Mouse (Mus musculus): ENCODE measurements at regions not wholly inside any gene's neighbourhood (a gene's known extent, or its start where the extent isn't known, plus 50 kb on each side); places are given as distances from the start of the nearest gene placed in this dataset.

DNA sequence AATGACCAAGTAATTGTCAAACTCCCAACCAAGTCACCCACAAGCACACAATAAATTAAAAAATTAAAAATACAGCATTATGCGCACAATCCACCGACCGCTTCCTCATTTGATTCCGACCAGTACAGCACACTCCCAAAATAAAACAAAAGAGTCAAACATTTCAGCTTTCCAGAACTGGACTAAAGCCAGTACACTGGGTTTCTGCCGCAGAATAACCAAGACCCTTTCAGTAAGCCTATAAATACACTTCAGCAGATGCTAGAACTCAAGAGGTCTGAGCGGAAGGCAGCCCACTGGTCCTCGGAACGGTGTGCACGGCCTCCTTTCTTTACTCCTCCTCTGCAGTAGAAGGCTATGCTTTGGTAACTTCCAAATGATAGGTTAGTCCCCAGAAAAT is 98.2 kb upstream of the Selenok start:
- no peak for DNase-seq (ENCODE audit: low read depth, low spot score)

DNA sequence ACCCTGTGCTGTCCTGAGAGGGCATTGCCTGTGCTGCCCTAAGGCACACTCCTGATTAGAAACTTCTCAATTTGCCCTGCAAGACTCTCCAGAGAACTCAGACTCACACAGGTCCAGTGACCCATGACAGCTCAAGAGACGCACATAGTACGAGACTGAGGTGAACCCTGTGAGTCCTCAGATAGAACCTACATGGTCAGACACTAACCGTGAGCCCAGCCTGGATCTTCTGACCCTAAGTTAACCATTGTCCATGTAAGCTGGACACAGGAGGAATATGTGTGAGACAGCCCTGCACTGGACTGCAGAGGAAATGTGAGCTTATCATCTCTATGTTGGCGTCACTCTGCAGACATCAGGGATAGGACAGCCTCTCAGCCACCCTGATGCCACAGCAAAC is 91.4 kb upstream of the Selenok start:
- no peak for DNase-seq (ENCODE audit: low read depth, low spot score)

DNA sequence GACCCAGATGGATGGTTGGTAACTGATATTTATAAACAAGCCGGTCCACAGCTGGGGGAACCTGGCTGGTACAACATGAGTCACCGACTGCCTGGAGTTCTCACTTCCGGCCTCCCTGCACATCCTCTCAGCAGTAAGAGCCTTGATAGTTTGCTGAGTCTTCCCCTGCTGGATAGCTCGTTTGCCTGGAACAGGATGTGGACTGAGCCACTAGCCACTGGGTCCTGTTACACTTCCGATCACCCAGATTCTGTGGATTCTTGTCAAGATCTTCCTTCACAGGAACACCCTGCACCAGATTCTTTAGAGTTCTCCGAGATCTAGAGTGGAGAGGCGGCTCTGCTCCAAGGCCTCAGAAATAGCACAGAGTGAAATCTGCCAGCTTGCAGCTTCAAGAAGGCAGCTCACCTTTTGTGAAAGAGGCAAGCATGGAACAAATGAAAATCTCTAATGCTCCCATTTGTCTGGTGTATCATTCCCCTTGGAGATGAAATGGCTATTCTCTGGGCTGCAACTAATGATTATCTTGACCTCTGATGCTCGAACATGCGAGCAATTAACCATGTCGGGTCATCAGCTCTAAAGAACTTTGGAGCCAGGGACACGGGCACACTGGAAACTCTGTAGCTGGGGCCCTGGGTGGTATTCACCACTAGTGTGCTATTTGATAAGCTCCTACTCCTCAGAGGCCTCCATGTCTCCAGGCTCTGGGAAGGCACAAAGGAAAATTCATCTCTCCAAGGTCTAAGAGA is 90.3 kb upstream of the Selenok start:
- peak; percentile 82 for DNase-seq (ENCODE audit: low read depth, low spot score)

DNA sequence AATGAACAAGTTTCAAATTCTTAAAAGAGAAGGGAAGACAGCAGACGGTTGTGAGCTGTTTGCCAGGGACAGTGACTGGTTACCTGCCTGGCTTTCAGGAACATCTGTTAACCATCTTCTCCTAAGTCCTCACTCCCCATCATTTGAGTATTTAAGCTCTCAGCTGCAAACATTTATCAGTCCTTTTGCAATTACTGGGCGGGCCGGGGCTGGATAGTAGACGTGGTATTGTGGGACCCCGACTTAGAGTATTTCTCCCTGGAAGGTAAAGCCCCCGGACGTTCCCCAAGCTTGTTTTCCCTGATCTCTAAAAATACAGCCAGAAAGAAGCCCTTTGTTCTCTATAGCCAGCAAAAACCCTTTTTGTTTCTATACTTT is 89.7 kb upstream of the Selenok start:
- DNase-seq (ENCODE audit: low read depth, low spot score), result no peak

DNA sequence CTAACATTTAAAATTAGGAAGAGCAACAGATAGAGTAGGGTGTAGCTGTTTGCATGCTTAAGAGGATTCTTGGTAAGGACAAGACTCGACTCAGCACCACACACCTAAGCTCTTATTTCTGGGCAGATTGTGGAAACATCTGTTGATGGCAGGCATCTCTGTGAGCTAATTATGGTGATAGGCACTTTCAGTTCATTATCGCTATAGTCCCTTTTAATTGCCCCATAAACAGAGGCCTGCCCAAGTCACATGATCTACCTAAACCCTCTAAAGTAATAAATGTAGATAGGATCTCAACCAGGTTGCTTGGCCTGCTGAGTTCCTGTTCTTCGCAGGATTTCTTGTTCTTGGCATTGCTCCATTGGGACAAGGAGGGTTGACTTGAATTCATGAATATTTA is 88.8 kb upstream of the Selenok start:
- DNase-seq (ENCODE audit: low read depth, low spot score), result no peak

DNA sequence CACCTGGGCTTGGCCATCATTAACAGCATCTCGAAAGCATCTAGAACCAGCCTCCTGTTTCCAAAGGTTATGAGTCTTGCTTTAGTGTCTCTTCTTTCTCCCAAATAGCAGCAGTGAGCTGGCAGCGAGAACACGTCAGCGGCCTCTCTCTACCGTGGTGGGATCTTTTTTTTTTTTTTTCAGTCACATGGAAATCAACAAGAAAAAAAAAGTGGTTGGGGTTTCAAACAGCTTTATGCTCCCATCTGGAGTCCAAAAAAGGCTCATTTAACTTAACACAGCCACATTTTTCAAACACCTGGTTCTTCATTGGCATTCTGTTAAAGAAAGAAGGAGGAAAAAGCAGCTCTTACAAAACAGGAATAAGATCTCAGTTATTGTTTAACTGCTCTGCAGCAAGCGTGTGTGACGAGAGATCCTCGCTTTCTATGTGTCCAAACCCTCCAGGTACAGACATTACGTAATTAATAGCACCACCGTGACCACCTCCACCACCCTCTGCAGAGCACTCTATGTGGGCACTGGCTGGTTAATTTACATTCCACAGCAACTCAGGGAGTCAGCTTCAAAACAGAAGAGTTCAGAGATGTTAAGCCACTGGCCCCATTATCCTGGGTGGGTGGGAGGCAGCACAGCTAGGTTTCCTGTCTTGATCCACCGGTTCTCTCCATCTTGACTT is 85.3 kb upstream of the Selenok start:
- peak; percentile 82 for DNase-seq (ENCODE audit: low read depth, low spot score)

DNA sequence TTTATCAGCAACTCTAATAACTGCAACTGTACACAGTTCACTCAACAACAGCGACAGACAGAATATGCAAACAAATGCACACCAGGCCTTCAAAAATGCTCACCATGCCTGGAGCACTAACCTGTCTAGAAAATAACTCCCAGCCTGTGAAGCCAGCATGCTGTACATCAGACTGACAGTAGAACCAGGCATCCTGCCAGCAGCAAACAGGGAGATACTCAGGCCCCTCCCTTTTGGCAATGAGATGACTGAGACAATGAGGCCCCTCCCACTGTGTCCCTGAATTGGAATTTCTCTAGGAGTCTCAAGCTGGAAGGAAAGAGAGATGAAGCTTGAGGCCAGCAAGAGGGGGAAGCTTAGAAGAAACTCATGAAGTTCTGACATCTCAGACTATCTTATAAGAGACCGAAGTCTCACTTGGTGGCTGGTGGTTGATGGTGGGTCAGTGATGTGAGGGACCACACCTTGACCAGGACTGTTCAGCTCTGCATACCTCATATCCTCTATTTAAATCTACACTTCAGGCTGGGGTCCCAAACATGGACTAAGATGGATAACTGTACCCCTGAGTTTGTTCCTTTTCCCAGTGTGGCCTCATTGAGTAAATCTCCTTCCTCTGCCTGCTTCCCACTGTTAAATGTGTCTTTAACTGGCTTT is 72.6 kb upstream of the Selenok start:
- DNase-seq (ENCODE audit: low read depth, low spot score), result no peak

DNA sequence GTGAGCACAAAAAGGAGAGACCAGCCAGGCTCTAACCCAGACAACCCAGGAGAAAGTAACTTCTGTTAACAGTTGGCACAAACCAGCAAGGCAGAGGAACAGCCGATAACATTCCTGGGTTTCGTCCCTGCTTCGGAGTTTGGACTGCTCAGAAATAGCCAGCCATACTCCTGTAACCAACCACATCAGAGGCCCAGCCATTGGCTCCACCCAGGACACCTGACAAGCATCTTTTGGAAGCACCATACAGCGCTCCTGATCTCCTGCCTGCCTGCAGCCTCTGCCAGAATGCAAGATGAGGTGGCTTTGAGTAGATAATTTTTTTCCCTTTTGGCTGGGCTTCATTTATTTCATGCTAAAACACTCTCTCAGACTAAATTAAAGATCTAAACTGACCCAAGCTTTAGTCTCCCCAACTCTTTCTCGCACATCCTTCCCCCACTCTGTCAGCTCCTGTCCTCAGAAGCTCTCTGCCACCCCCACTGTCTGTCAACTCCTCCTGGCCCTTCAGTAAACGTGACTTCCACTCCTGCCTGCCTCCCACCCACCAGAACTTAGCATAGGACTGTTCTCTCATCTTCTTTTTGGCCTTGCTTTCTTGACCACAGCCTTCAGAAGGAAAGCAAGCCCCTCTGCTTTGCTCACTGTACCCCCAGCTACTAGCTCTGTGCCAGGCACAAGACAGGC is 72.0 kb upstream of the Selenok start:
- DNase-seq (ENCODE audit: low read depth, low spot score), result no peak

DNA sequence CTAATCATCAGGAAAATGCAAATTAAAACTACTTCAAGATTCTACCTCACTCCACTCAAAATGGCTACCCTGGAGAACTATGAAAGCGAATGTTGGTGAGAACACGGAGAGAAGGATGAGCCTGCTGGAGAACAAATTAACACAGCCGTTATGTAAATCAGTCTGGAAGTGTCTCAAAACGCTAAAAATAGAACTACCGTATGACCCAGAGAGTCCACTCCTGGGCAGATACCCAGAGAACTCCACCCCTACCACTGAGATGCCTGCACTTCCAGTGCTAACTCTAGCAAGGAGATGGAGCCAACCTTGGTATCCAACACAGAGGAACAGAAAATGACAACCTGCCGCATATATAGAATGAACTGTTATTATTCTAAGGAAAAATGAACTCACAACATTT is 67.2 kb upstream of the Selenok start:
- no peak for DNase-seq (ENCODE audit: low read depth, low spot score)

DNA sequence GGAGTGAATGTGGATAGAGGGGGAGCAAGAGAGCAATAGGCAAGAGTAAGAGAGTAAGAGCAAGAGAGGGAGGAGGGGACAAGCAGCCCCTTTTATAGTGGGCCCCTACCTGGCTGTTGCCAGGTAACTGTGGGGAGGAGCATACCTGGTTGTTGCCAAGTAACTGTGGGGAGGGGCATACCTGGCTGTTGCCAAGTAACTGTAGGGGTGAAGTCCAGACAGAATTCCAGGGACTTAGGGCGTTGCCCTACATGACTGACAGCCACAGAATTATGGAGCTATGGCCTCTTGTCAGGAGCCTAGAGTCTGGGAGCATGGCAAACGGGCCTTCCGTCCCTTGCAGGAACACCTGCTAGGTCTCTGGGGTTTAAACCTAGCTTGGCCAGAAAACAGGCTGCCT is 64.5 kb upstream of the Selenok start:
- no peak for DNase-seq (ENCODE audit: low read depth, low spot score)

DNA sequence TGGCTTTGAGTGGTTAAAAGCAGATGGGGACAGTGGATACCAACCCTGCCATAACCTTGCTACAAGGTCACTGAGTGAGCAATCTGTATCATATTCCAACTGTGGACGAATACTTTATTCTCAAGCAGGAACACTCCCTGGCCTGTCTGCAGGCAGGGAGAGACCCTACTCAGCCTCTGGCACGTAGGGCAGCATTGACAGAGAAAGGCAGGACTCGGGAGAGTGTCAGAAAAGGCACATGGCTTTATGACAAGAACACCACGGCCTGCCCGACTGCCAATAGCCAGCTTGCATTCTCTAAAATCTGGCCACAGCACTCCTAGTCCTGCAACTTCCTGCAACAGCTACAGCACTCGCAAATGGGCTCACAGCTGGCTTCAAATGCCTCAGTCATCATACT is 63.3 kb upstream of the Selenok start:
- no peak for DNase-seq (ENCODE audit: low read depth, low spot score)

DNA sequence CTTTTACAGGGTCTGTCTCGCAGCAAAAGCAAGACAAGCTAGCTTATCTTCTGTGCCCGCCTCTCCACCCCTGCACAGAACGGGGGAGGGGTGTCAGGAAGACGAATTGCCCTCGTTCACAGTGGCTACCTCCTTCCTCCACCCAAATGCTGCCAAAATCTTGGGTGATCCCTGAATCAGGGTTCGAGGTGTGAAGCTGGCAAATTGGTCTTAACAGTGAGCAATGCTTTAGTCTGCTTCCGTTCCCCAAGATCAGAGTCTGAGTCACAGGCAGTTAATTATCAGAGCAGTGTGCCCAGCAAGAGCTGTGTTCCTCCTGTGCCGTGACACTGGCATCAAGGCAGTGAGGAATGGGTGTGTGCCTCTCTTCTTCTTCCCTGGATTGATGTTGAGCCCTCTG is 58.4 kb upstream of the Selenok start:
- DNase-seq (ENCODE audit: low read depth, low spot score), result no peak
